Comparison of ENCODE assay signal across 8 mouse cellular contexts in the genomic region with DNA sequence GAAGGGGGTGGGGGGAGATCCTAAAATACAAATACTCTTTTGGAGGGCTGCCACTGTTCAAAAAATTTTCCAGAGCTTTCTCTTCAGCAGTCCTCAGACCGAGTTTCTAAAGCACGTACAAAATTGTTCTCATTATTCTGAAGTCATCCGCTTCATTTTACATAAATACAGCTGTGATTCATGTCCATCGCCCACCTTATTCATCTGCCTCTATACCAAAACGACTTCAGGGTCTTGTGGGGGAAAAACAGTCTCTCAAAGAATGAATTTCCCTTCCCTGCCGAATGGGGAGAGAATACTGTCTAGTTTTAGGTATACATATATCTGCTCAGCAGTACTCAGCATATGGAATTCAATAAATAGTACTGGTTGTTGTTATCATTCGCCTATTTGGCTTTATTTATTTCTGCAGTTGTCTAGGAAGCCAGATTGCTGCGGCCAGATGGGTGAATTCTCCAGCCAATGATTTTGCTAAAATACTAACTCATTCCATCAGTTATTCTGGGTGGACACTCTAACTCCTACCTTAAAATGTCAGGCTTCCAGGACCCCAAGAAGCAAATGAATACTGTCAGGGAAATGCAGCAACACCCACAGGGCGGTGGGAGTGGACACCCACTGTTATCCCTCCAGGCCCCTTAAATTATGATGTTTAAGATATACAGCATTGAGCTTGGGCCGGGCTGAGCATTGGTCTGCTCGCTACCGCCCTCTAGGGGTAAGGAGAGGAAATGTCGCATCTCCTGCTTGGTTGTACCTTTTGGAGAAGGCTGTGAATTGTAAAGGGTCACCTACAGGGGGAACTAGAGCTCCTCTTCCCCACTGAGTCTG. TPM values are rescaled to one million over a fixed set of nuclear protein-coding genes. Genes with fewer than 3 reads are reported as not detected.
DNase-seq lines count a peak whose midpoint lies in the region; ATAC-seq lines count a peak whose summit lies in the region.

No protein-coding gene starts in this region.

- H3K27me3 ChIP-seq in intestine, embryonic 16.5 days (replicated peaks; ENCODE audit: control insufficient read depth, insufficient read depth, low read length) = no peaks in the 10 kb centered on the region

- peak; percentile 95 for ATAC-seq in common myeloid progenitor, adult 5-6 weeks (replicated peaks; ENCODE audit: low read depth, poor library complexity, severe bottlenecking)
- no peak for ATAC-seq in intestine, embryonic 16.5 days

- H3K27ac ChIP-seq in intestine, embryonic 16.5 days (ENCODE audit: low read length) = 0 out of 2 replicates have a peak overlapping the region, but pooled peaks have one; percentile 9

- DNase-seq in adrenal gland, adult (ENCODE audit: inconsistent age in 2 of 2, low spot score in 1 of 2) = peak; percentile 27 to 72
- no peak for DNase-seq in adrenal gland, adult 8-10 months
- peak; percentile 27 for DNase-seq in urinary bladder, postnatal 25 days (ENCODE audit: low spot score)
- DNase-seq in urinary bladder, adult 2 months (ENCODE audit: low spot score) = no peak
- DNase-seq in lung, adult 18-20 months = peak; percentile 25 to 36
- DNase-seq in right cerebral cortex, postnatal 4 days = peak; percentile 37

- no peak overlapping the region for H3K4me3 ChIP-seq in intestine, embryonic 16.5 days (ENCODE audit: low read length)

- H3K9ac ChIP-seq in intestine, embryonic 16.5 days (ENCODE audit: low read depth, low read length) = no peak overlapping the region

- WGBS in intestine, embryonic 16.5 days = 36% methylated on average over 13 of the region's 13 CpGs

- no peaks in the 10 kb centered on the region for H3K36me3 ChIP-seq in intestine, embryonic 16.5 days (ENCODE audit: control insufficient read depth, insufficient read depth, low read length)

- H3K4me2 ChIP-seq in intestine, embryonic 16.5 days (ENCODE audit: low read depth, low read length) = no peak overlapping the region

- no peaks in the 10 kb centered on the region for H3K4me1 ChIP-seq in intestine, embryonic 16.5 days (ENCODE audit: control insufficient read depth, insufficient read depth, low read length)

- no peaks in the 10 kb centered on the region for H3K9me3 ChIP-seq in intestine, embryonic 16.5 days (ENCODE audit: control insufficient read depth, low read length)

RNA-seq across cellular contexts. Expression of a gene that starts 27.9 kb away (rescaled TPM):
- total RNA-seq in adrenal gland, adult 8-10 months (2022) = 10 to 100 TPM; 13.3 to 25.8 (median 17.0) TPM
- 12.5 and 15.5 TPM in 2 replicates for polyA plus RNA-seq in urinary bladder, adult 2 months (2012; rRNA removed)
- 61.3 and 68.6 TPM in 2 replicates for total RNA-seq in common myeloid progenitor, adult 5-6 weeks (2017)
- polyA plus RNA-seq in intestine, embryonic 16.5 days (2015; fragmentation: Nextera tagmentation; extraction: Ambion mirVana) = 58.7 and 66.8 TPM in 2 replicates

Comparison
In these comparisons a context has a peak if more than half of its experiments do, and no peak if none do; other contexts are left out.
1. DNase-seq: peak in adrenal gland, adult (2 of 2), urinary bladder, postnatal 25 days (single experiment), lung, adult 18-20 months (2 of 2) and right cerebral cortex, postnatal 4 days (single experiment); none in adrenal gland, adult 8-10 months (single experiment) and urinary bladder, adult 2 months (single experiment).